Mouse (Mus musculus) megakaryocyte, embryonic 14.5 days (primary cell): ENCODE results near the gene Trim23. TPM values are rescaled to one million over a fixed set of nuclear protein-coding genes. Genes with fewer than 3 reads are reported as not detected.
"Not testable (repeated sequence)": the region's sequence is repeated elsewhere in the genome, so short reads cannot be mapped to it uniquely, and the experiment has no call there.

Experiments
- H3K27me3 ChIP-seq: replicated peaks from 2 replicates; pipeline ENCODE3; 2012; ENCODE audit warnings: inconsistent platforms
- H3K36me3 ChIP-seq: replicated peaks from 2 replicates; pipeline ENCODE3; 2012; ENCODE audit warnings: low read length, inconsistent platforms, mixed read lengths
- H3K4me1 ChIP-seq: 2 replicates; pipeline ENCODE4 v1.6.1; 2012; ENCODE audit warnings: inconsistent platforms
- H3K4me3 ChIP-seq: replicated peaks from 2 replicates; pipeline ENCODE3; 2012; ENCODE audit warnings: moderate library complexity, mild to moderate bottlenecking, inconsistent platforms
- H3K9me3 ChIP-seq: 2 replicates; pipeline ENCODE4 v1.6.1; 2012; ENCODE audit warnings: inconsistent platforms
- FLI1 ChIP-seq: IDR thresholded peaks from 2 replicates; pipeline ENCODE4 v1.6.1; 2012; ENCODE audit warnings: low read length, inconsistent platforms, mixed read lengths
- GATA1 ChIP-seq: IDR thresholded peaks from 3 replicates; pipeline ENCODE4 v1.6.1; 2012; ENCODE audit warnings: mixed read lengths, low read length, inconsistent platforms, borderline replicate concordance
- polyA plus RNA-seq: library from polyadenylated mRNA; stranded (reverse); fragments of >175 nt; gene quantifications from 2 replicates; pipeline ENCODE4 v1.2.3, GENCODE M21; 2012; ENCODE audit warnings: low replicate concordance; ENCODE audit not compliant: insufficient read depth

Trim23 gene
- polyA plus RNA-seq, 1 experiment: 0.02 TPM

DNA sequence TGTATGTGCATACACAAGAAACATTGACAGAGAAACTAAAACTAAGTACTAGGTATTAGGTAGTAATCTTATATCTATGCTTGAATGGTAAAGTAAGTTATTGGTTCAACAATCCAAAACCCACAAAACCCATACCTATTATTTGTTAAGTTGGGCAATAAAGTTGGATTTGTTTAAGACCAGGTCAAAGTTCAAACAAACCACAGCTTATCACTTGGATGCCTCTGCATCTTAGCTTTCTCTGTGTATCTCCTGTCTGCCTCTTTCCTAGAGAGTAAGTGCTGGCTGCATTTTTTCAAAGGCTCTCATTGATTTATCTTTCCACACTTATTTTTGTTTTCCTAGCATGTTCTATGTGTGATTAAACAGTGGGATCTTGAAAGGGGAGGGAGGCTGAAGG is 6.1 kb upstream of the Trim23 start:
- H3K9me3 ChIP-seq: no peaks in the 10 kb centered on the region
- no peak overlapping the region for H3K4me3 ChIP-seq
- no peaks in the 10 kb centered on the region for H3K27me3 ChIP-seq
- TF ChIP-seq GATA1: no peak
- H3K36me3 ChIP-seq: peaks cover 39% of the 10 kb centered on the region
- H3K4me1 ChIP-seq: peaks cover 32% of the 10 kb centered on the region

DNA sequence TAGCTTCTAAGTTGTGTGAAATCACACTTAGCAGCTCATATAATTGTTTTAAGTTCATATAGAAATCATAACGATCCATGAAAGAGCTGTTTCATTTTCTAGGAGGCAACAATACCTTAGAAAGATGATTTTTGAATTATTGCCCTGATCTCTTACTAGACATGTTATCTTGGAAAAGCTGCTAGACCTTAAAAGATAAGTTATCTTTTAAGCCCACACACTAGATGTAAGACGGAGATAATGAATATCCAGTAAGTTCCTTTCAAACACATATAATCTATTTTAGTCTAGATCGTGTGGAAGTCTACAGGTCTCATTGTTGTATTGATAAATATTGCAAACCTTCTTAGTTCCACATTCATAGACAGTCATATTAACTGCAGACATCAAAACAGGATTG is 1.7 kb upstream of the Trim23 start:
- Histone ChIP-seq H3K9me3 (no peaks in the 10 kb centered on the region), H3K4me1 (peaks cover 34% of the 10 kb centered on the region), H3K4me3 (peak overlapping the region; percentile 99), H3K27me3 (no peaks in the 10 kb centered on the region), H3K36me3 (peaks cover 26% of the 10 kb centered on the region)
- TF ChIP-seq GATA1: no peak
- TF ChIP-seq FLI1: no peak

DNA sequence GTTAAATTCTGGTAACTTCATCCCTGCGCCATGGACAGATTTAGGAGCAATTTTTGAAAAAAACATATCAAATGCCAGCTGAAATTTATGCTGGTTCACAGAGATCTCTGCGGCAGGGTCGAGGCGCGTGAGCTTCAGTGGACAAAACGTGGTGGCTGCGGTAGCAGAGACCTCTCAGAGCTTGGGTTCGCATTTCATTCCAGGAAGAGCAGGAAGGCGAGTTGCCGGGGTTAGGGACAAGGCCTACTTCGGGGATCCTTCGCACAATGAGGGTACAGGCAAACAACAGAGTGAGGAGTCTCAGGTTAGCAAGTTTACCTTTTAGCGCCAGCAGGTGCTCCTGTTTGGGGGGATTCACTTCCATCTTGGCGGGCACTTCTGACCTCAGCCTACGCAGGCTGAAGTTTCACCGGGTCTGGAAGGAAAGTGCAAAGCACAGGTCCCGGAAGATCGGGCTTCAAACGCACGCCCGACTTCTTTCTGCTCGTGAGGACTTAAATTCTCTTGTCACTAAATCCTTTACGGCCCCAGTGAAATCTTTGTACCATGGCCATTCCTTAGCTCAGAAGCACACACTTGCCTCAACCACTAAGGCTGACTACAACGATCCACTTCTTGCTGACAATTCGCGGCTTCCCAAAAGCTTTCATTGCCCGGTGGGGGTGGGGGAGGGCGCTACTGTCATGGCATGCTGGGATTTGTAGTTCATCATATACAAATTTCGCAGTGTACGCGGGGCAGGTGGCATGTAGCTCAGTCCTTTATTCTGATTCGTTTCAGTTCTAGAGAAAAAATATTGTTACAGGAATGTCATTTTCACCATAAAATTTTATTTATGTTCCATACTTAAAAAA is 574 bp upstream of the Trim23 start, which contains the start of gene Trappc13:
Gene Trappc13 (minus strand): TSS at position 674 of the 854 bp plus-strand sequence.
- TF ChIP-seq GATA1: no peak
- no peak for TF ChIP-seq FLI1
- Histone ChIP-seq H3K4me1 (peaks cover 28% of the 10 kb centered on the region), H3K4me3 (peak within 1 kb of the TSS; percentile 99), H3K9me3 (no peaks in the 10 kb centered on the region), H3K27me3 (no peaks in the 10 kb centered on the region), H3K36me3 (peaks cover 36% of the 10 kb centered on the region)

DNA sequence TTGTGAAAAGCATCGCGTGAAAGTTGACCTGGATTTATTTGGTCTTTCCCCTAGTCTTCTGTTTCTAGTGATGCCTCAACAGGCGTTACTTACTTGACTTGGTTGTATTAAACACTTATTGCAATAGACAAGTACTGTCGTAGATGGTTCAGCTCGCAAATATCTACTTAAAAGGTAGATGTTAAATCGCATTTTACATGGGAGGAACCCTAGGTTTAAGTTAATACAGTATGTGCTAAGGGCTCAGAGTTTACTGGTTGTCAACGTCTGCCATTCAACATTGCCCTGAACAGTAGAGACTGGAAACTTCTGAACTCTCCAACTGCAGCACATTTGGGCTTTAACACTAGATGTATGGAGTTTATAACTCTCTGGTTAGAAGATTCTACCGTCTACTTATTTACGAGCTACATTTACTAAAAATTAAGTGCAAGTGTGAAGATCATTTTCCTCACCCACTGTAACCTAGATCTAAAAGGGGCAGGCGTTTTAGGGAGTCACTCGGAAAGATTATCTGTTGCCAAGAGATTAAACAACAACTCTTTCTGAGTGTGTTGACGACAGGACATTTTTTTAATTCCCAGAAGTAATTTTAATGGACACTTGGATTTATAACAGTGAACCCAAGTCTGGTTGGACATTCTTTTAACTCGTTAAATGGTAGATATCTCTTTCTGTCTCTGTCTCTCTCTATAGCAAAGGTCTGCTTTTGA is 735 bp downstream of the Trim23 start:
- H3K36me3 ChIP-seq: peaks cover 40% of the 10 kb centered on the region
- H3K4me1 ChIP-seq: peaks cover 22% of the 10 kb centered on the region
- H3K4me3 ChIP-seq: peak overlapping the region; percentile 99
- TF ChIP-seq FLI1 (no peak), GATA1 (no peak)
- no peaks in the 10 kb centered on the region for H3K27me3 ChIP-seq
- no peaks in the 10 kb centered on the region for H3K9me3 ChIP-seq

DNA sequence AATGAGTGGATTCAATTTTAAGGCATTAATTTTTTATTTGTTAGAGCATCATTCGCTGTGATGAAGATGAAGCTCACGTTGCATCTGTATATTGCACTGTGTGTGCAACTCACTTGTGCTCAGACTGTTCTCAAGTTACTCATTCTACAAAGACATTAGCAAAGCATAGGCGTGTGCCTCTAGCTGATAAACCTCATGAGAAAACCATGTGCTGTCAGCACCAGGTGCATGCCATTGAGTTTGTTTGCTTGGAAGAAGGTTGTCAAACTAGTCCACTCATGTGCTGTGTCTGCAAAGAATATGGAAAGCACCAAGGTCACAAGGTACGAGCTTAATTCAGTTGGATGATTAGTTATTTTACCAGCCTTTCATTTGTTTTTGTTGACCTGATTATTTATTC is 8.8 kb downstream of the Trim23 start:
- TF ChIP-seq FLI1 (no peak), GATA1 (no peak)
- H3K4me1 ChIP-seq: no peaks in the 10 kb centered on the region
- no peak overlapping the region for H3K4me3 ChIP-seq
- peaks cover 85% of the 10 kb centered on the region for H3K36me3 ChIP-seq
- H3K9me3 ChIP-seq: no peaks in the 10 kb centered on the region
- H3K27me3 ChIP-seq: no peaks in the 10 kb centered on the region

DNA sequence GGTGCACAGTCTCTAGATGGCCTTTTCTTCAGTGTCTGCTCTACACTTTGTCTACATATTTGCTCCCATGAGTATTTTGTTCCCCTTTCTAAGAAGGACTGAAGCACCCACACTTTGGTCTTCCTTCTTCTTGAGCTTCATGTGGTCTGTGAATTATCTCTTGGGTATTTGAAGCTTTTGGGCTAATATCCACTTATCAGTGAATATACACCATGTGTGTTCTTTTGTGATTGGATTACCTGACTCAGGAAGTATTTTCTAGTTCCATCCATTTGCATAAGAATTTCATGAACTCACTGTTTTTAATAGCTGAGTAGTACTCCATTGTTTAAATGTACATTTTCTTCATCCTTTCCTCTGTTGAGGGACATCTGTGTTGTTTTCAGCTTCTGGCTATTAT is 17.3 kb downstream of the Trim23 start:
- not testable (repeated sequence) for H3K27me3 ChIP-seq, H3K4me3 ChIP-seq, H3K4me1 ChIP-seq, H3K9me3 ChIP-seq
- peaks cover 63% of the 10 kb centered on the region for H3K36me3 ChIP-seq

DNA sequence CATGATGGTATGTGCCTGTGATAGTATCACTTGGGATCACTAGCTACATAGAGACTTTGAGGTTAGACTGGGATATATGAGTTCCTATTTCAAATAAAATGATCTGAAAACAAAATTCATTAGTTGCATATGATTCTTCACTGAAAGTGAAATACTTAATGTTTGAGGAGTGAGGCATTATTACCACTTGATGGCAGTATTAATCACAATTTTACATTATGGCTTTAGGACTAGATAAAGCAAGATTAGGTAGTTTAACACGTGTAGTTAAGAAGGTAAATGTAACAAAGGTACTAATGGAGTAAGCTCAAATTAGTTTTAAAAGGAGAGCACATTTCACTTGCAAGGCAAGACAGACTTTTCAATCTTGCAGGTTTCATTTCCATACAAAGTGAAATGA is 25.7 kb downstream of the Trim23 start:
- TF ChIP-seq GATA1 (no peak), FLI1 (no peak)
- Histone ChIP-seq H3K27me3 (no peaks in the 10 kb centered on the region), H3K9me3 (no peaks in the 10 kb centered on the region), H3K4me3 (no peak overlapping the region), H3K36me3 (peaks cover 85% of the 10 kb centered on the region), H3K4me1 (no peaks in the 10 kb centered on the region)

DNA sequence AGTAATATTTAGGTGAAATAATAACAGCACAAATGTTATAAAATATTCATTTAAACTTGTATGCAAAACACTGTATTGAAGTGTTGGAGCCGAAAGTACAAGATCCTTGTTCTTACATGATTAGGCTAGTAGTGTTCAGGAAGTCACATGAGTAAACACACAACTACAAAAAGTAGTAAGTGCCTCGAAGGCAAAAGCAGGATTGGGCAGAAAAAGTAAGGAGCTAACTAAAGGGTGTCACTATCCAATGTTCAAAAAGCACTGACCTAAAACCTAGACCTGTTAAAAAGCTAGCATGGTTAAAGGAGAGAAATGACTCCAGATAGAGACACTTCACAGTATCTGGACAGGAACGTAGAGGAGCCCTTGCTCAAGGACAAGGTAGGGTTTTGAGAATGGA is 48.9 kb downstream of the Trim23 start:
- peak overlapping the region; percentile 93 for H3K4me3 ChIP-seq
- H3K27me3 ChIP-seq: no peaks in the 10 kb centered on the region
- H3K36me3 ChIP-seq: peaks cover 21% of the 10 kb centered on the region
- H3K9me3 ChIP-seq: no peaks in the 10 kb centered on the region
- TF ChIP-seq GATA1: no peak
- TF ChIP-seq FLI1: no peak
- peaks cover 21% of the 10 kb centered on the region for H3K4me1 ChIP-seq

DNA sequence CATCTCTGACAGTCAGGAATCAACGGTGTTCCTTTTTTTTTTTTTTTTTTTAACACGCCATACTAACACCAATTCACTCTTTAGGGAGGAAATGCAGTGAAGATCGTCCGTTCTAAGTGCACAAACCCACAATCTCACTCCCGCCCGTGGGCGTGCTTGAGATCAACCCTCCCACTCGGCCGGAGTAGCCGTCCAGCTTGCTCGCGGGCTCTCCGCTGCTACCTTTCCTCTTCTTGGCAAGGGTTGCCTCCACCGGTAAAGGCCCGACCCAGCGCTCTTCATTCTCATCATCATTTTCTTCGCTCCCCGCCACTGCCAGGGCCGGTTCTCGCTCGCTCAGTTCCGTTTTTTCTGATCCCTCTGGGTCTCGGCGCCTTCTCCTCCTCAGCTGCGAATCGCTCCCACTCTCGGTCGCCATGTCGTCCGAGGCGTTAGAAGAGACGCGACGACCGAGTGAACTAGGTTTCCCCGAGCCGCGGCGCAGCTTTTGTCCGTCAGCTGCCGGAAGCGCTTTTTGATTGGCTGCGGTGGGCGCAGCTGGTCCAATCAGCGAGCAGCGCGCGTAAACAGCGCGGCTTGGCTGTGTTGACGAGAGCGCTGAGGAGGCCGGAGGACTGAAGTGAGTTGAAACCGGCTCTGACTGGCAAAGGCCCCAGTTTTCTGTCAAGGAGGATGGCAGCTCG is 49.9 kb downstream of the Trim23 start, which contains the start of the genes Cenpk and Ppwd1:
Gene Cenpk (plus strand): TSS at position 228 of the 683 bp plus-strand sequence.
Gene Ppwd1 (minus strand): TSS at position 460 of the 683 bp plus-strand sequence.
- TF ChIP-seq FLI1: peak; percentile 67; the same call in 1 of the 2 replicates
- no peak for TF ChIP-seq GATA1
- peak within 1 kb of the TSS; percentile 93 for H3K4me3 ChIP-seq
- H3K9me3 ChIP-seq: no peaks in the 10 kb centered on the region
- H3K36me3 ChIP-seq: peaks cover 18% of the 10 kb centered on the region
- H3K4me1 ChIP-seq: peaks cover 21% of the 10 kb centered on the region
- H3K27me3 ChIP-seq: no peaks in the 10 kb centered on the region

DNA sequence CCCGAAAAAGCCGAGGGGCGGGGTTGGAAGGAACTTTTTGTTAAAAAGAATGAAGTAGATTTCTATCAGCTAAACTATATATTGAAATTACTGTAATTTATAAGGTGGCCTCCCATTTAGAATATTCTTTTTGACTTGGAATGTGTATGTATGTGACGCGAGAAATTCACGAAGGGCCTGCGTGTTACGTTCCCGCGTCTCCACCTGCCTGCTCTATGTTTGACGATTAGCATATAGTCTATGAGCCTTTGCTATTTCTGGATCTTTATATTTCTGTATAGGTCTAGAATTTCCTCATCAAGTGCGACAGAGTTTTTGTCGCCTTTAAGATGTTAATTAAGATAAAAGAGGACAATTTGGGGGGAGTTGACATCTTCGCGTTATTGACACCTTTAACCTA is 50.6 kb downstream of the Trim23 start:
- H3K36me3 ChIP-seq: peaks cover 17% of the 10 kb centered on the region
- peak overlapping the region; percentile 93 for H3K4me3 ChIP-seq
- no peaks in the 10 kb centered on the region for H3K9me3 ChIP-seq
- peaks cover 21% of the 10 kb centered on the region for H3K4me1 ChIP-seq
- H3K27me3 ChIP-seq: no peaks in the 10 kb centered on the region
- no peak for TF ChIP-seq FLI1
- TF ChIP-seq GATA1: no peak

Other genes with a start within 250 kb of the Trim23 start
- 3.5 and 11.1 TPM in 2 replicates for gene Nln, start 69.2 kb upstream of the Trim23 start, polyA plus RNA-seq
- gene Sgtb, start 69.1 kb upstream of the Trim23 start, polyA plus RNA-seq: 0.44 TPM in 1 of 2 replicates, not detected in the other
- 2.2 TPM in 1 of 2 replicates, not detected in the other for gene Trappc13, start 328 bp upstream of the Trim23 start, polyA plus RNA-seq
- gene Cenpk, start 49.8 kb downstream of the Trim23 start, polyA plus RNA-seq: not detected in 2 replicates
- gene Ppwd1, start 50.0 kb downstream of the Trim23 start, polyA plus RNA-seq: 1.8 TPM in 1 of 2 replicates, not detected in the other
- gene Adamts6, start 109.0 kb downstream of the Trim23 start, polyA plus RNA-seq: 0.02 TPM in 1 of 2 replicates, not detected in the other